In genomic region chr7:43555351-43555750, GRCm38 (mm10) we compare ENCODE assay signal across 29 mouse cellular contexts. TPM values are rescaled to one million over a fixed set of nuclear protein-coding genes. Genes with fewer than 3 reads are reported as not detected.
"Had no signal": no experiment of that assay in that cellular context is flagged by ENCODE, and none has a peak within 500 bp of the region (broad histone marks: within the 10 kb centered on the region; RNA-seq: fewer than 3 reads in every experiment).

No protein-coding gene starts in this region.

- DNase-seq: kidney, adult 2 months; kidney, postnatal 36 days; layer of hippocampus, postnatal 36 days; liver; lung, adult 18-20 months; lung, postnatal 14 days; midbrain, embryonic 14.5 days; right cerebral cortex, adult 18-20 months; right cerebral cortex, postnatal 14 days; right cerebral cortex, postnatal 4 days; thymus, adult 18-20 months; thymus, postnatal 36 days had no signal

- H3K4me2 ChIP-seq: limb, embryonic 13.5 days; liver, embryonic 12.5 days; liver, embryonic 15.5 days; lung, embryonic 15.5 days had no signal

- H3K9ac ChIP-seq: limb, embryonic 13.5 days; liver, embryonic 12.5 days; liver, embryonic 15.5 days; lung, embryonic 15.5 days had no signal

- ATAC-seq: liver, embryonic 12.5 days had no signal

- H3K4me1 ChIP-seq: limb, embryonic 10.5 days; limb, embryonic 13.5 days; liver, embryonic 12.5 days; liver, embryonic 15.5 days; lung, embryonic 15.5 days had no signal

- H3K27ac ChIP-seq: kidney, postnatal 0 days; left cerebral cortex, adult 2 months; limb, embryonic 10.5 days; limb, embryonic 13.5 days; liver, embryonic 12.5 days; liver, embryonic 15.5 days; lung, embryonic 15.5 days had no signal

- H3K36me3 ChIP-seq: limb, embryonic 10.5 days; limb, embryonic 13.5 days; liver, embryonic 12.5 days; liver, embryonic 15.5 days; lung, embryonic 15.5 days had no signal

- H3K9me3 ChIP-seq: limb, embryonic 10.5 days; limb, embryonic 13.5 days; liver, embryonic 12.5 days; liver, embryonic 15.5 days; lung, embryonic 15.5 days had no signal

- H3K4me3 ChIP-seq: left cerebral cortex, adult 2 months; limb, embryonic 10.5 days; limb, embryonic 13.5 days; liver, embryonic 12.5 days; liver, embryonic 15.5 days; lung, embryonic 15.5 days had no signal

- H3K27me3 ChIP-seq: limb, embryonic 13.5 days; liver, embryonic 12.5 days; liver, embryonic 15.5 days; lung, embryonic 15.5 days had no signal

RNA-seq across cellular contexts. Expression of gene 4931406B18Rik, which starts 49.6 kb away (rescaled TPM):
- total RNA-seq: layer of hippocampus, adult 8-10 months; layer of hippocampus, postnatal 10 days; layer of hippocampus, postnatal 36 days; left cerebral cortex, adult 2 months; left cerebral cortex, postnatal 10 days; megakaryocyte, adult 5-6 weeks; midbrain, postnatal 0 days had no signal
- polyA plus RNA-seq: kidney, adult 2 months; kidney, embryonic 14.5 days; kidney, postnatal 0 days; limb, embryonic 10.5 days; limb, embryonic 13.5 days; liver, embryonic 12.5 days; liver, embryonic 15.5 days; lung, embryonic 15.5 days; macrophage; midbrain, embryonic 14.5 days; midbrain, postnatal 0 days; neural tube, embryonic 11.5 days; stomach, embryonic 14.5 days; urinary bladder, adult 2 months had no signal

RNA-seq across cellular contexts. Expression of gene Zfp819, which starts 51.6 kb away (rescaled TPM):
- total RNA-seq: left cerebral cortex, postnatal 10 days; megakaryocyte, adult 5-6 weeks had no signal
- polyA plus RNA-seq: kidney, adult 2 months; liver, embryonic 12.5 days; liver, embryonic 15.5 days; macrophage had no signal
